21 mouse cellular contexts compared by ENCODE assay signal in genomic region chr10:111155571-111155970, GRCm38 (mm10). TPM values are rescaled to one million over a fixed set of nuclear protein-coding genes. Genes with fewer than 3 reads are reported as not detected.
DNase-seq lines count a peak whose midpoint lies in the region; ATAC-seq and TF ChIP-seq lines count a peak whose summit lies in the region.
"Had no signal": no experiment of that assay in that cellular context is flagged by ENCODE, and none has a peak within 500 bp of the region (broad histone marks: within the 10 kb centered on the region; RNA-seq: fewer than 3 reads in every experiment).

No protein-coding gene starts in this region.

- no peak overlapping the region for H3K4me3 ChIP-seq in heart, adult 2 months
- H3K4me3 ChIP-seq in testis, adult 2 months (ENCODE audit: control insufficient read depth, low read depth, low read length): peak overlapping the region; percentile 90
- no peak overlapping the region for H3K4me3 ChIP-seq in intestine, embryonic 15.5 days (replicated peaks)
- no peak overlapping the region for H3K4me3 ChIP-seq in midbrain, embryonic 13.5 days (replicated peaks)
- H3K4me3 ChIP-seq: embryonic facial prominence, embryonic 15.5 days; forebrain, embryonic 10.5 days; gastrocnemius, adult 2 months; heart, embryonic 10.5 days; hindbrain, embryonic 12.5 days had no signal

- no peak for TF ChIP-seq EP300 in heart, adult 2 months (IDR thresholded peaks at IDR 0.05; ENCODE audit: insufficient read depth, low read depth, low read length)

- H3K9me3 ChIP-seq in intestine, embryonic 15.5 days: no peaks in the 10 kb centered on the region
- no peaks in the 10 kb centered on the region for H3K9me3 ChIP-seq in midbrain, embryonic 13.5 days
- H3K9me3 ChIP-seq: embryonic facial prominence, embryonic 15.5 days; forebrain, embryonic 10.5 days; heart, embryonic 10.5 days; hindbrain, embryonic 12.5 days had no signal

- no peaks in the 10 kb centered on the region for H3K36me3 ChIP-seq in heart, adult 2 months (ENCODE audit: control insufficient read depth, insufficient read depth, low read length)
- no peaks in the 10 kb centered on the region for H3K36me3 ChIP-seq in testis, adult 2 months (ENCODE audit: control insufficient read depth, insufficient read depth, low read length)
- H3K36me3 ChIP-seq in intestine, embryonic 15.5 days: no peaks in the 10 kb centered on the region
- no peaks in the 10 kb centered on the region for H3K36me3 ChIP-seq in midbrain, embryonic 13.5 days
- H3K36me3 ChIP-seq: embryonic facial prominence, embryonic 15.5 days; forebrain, embryonic 10.5 days; heart, embryonic 10.5 days; hindbrain, embryonic 12.5 days had no signal

- 68% methylated on average over 7 of the region's 7 CpGs for WGBS in heart, adult 2 months
- WGBS in intestine, embryonic 15.5 days: 46% methylated on average over 7 of the region's 7 CpGs
- 82% methylated on average over 7 of the region's 7 CpGs for WGBS in midbrain, embryonic 13.5 days

- peak; percentile 62 for ATAC-seq in intestine, embryonic 15.5 days
- no peak for ATAC-seq in midbrain, embryonic 13.5 days
- ATAC-seq: forebrain, embryonic 14.5 days; hindbrain, embryonic 16.5 days had no signal

- no peaks in the 10 kb centered on the region for H3K4me1 ChIP-seq in heart, adult 2 months (ENCODE audit: control insufficient read depth, insufficient read depth, low read length)
- H3K4me1 ChIP-seq in testis, adult 2 months (ENCODE audit: control insufficient read depth, insufficient read depth, low read length): peaks cover 14% of the 10 kb centered on the region
- no peaks in the 10 kb centered on the region for H3K4me1 ChIP-seq in intestine, embryonic 15.5 days (replicated peaks)
- no peaks in the 10 kb centered on the region for H3K4me1 ChIP-seq in midbrain, embryonic 13.5 days (replicated peaks)
- H3K4me1 ChIP-seq: embryonic facial prominence, embryonic 15.5 days; forebrain, embryonic 10.5 days; hindbrain, embryonic 12.5 days had no signal

- H3K9ac ChIP-seq in heart, adult 2 months (ENCODE audit: low read depth, low read length): no peak overlapping the region
- H3K9ac ChIP-seq in intestine, embryonic 15.5 days: no peak overlapping the region
- no peak overlapping the region for H3K9ac ChIP-seq in midbrain, embryonic 13.5 days (replicated peaks)
- H3K9ac ChIP-seq: embryonic facial prominence, embryonic 15.5 days; hindbrain, embryonic 12.5 days had no signal

- H3K4me2 ChIP-seq in intestine, embryonic 15.5 days (replicated peaks): no peak overlapping the region
- no peak overlapping the region for H3K4me2 ChIP-seq in midbrain, embryonic 13.5 days (replicated peaks)
- H3K4me2 ChIP-seq: embryonic facial prominence, embryonic 15.5 days; hindbrain, embryonic 12.5 days had no signal

- TF ChIP-seq CTCF in heart, adult 2 months (IDR thresholded peaks at IDR 0.05): no peak
- no peak for TF ChIP-seq CTCF in testis, adult 2 months (IDR thresholded peaks at IDR 0.05; ENCODE audit: control insufficient read depth, insufficient read depth, insufficient replicate concordance, low read depth, low read length)

- no peaks in the 10 kb centered on the region for H3K79me2 ChIP-seq in heart, adult 2 months (replicated peaks; ENCODE audit: control insufficient read depth, insufficient read depth, low read length)

- no peaks in the 10 kb centered on the region for H3K27me3 ChIP-seq in heart, adult 2 months (ENCODE audit: control insufficient read depth, insufficient read depth, low read length)
- H3K27me3 ChIP-seq in testis, adult 2 months (ENCODE audit: control insufficient read depth, insufficient read depth, low read length): no peaks in the 10 kb centered on the region
- H3K27me3 ChIP-seq in intestine, embryonic 15.5 days (replicated peaks): no peaks in the 10 kb centered on the region
- no peaks in the 10 kb centered on the region for H3K27me3 ChIP-seq in midbrain, embryonic 13.5 days
- H3K27me3 ChIP-seq: embryonic facial prominence, embryonic 15.5 days; hindbrain, embryonic 12.5 days had no signal

- TF ChIP-seq POLR2A in heart, adult 2 months (IDR thresholded peaks at IDR 0.05; ENCODE audit: insufficient read depth, low read depth, low read length): no peak
- no peak for TF ChIP-seq POLR2A in testis, adult 2 months (IDR thresholded peaks at IDR 0.05; ENCODE audit: control insufficient read depth, low read depth, low read length)

- H3K27ac ChIP-seq in heart, adult 2 months: no peak overlapping the region
- H3K27ac ChIP-seq in testis, adult 2 months (ENCODE audit: control insufficient read depth, insufficient read depth, low read depth, low read length): peak overlapping the region; percentile 98
- H3K27ac ChIP-seq in intestine, embryonic 15.5 days: no peak overlapping the region
- no peak overlapping the region for H3K27ac ChIP-seq in midbrain, embryonic 13.5 days
- H3K27ac ChIP-seq: embryonic facial prominence, embryonic 15.5 days; forebrain, embryonic 10.5 days; gastrocnemius, adult 2 months; heart, embryonic 10.5 days; hindbrain, embryonic 12.5 days had no signal

- peak; percentile 13 for DNase-seq in heart, adult 11 months
- no peak for DNase-seq in heart, adult 2 months
- no peak for DNase-seq in testis, postnatal 14 days (ENCODE audit: low spot score)
- no peak for DNase-seq in cerebellum, postnatal 10 days
- DNase-seq: adrenal gland, postnatal 14 days; cerebellum, adult 18-20 months; cerebellum, adult 9-11 months; embryo, embryonic 11 days; gastrocnemius, adult 2 months; gastrocnemius, postnatal 25 days; heart, postnatal 10 days; heart, postnatal 4 days had no signal

- intact Hi-C loops in heart, adult 2 months (cut with DNase I): no loop called here

RNA-seq across cellular contexts. Expression of gene Osbpl8, which starts 9.0 kb away (rescaled TPM):
- 10 to 100 TPM; 70.0 to 73.7 TPM for total RNA-seq in heart, adult 2 months (2021)
- polyA plus RNA-seq in heart, adult 2 months (2012; rRNA removed): 10.9 and 23.9 TPM in 2 replicates
- polyA plus RNA-seq in testis, adult 2 months (2012; rRNA removed): 4.7 and 4.8 TPM in 2 replicates
- 4.8 and 5.4 TPM in 2 replicates for polyA plus RNA-seq in intestine, embryonic 15.5 days (2015; fragmentation: Nextera tagmentation; extraction: Ambion mirVana)
- polyA plus RNA-seq in midbrain, embryonic 13.5 days (2015; fragmentation: Nextera tagmentation; extraction: Ambion mirVana): 18.5 and 18.9 TPM in 2 replicates
